Mouse (Mus musculus) bone marrow macrophage, adult 2 months (primary cell): ENCODE measurements around the gene Sema3c.

ENCODE experiments used
- CTCF ChIP-seq: IDR thresholded peaks from 2 replicates; pipeline ENCODE4 v1.5.1; 2012; ENCODE audit warnings: low read depth, mild to moderate bottlenecking, low read length, moderate library complexity
- POLR2A ChIP-seq: IDR thresholded peaks from 2 replicates; pipeline ENCODE4 v1.6.1; 2012; ENCODE audit warnings: mild to moderate bottlenecking, low read depth, low read length, borderline replicate concordance

- TF ChIP-seq CTCF (no peak), POLR2A (no peak)
Measured at GRCm38 (mm10) chr5:17544904-17545449, 29.1 kb upstream of the Sema3c start.
